Mouse (Mus musculus) spleen, embryonic (tissue): ENCODE data around the gene Mb21d2.

ENCODE experiments used
- CTCF ChIA-PET: fragments of 350-600 bp; sonication (Branson Sonifier 250); formaldehyde crosslinking; loops from one replicate; lab custom pipeline; 2022; lab: Charles Lee

Gene Mb21d2

GRCm38 (mm10) chr16:28928815-28929685 is at the start of gene Mb21d2:
Mb21d2 (minus strand) TSS chr16:28929673.
- CTCF ChIA-PET = no interaction called here

GRCm38 (mm10) chr16:28966236-28966635 is 36.8 kb upstream of the Mb21d2 start:
- CTCF ChIA-PET = no interaction called here

- CTCF ChIA-PET = no interaction called here
Observed at GRCm38 (mm10) chr16:28964048-28964447, 34.6 kb upstream of the Mb21d2 start.

GRCm38 (mm10) chr16:28962987-28963386 is 33.5 kb upstream of the Mb21d2 start:
- CTCF ChIA-PET = no interaction called here

- CTCF ChIA-PET = no interaction called here
Observed at GRCm38 (mm10) chr16:28949810-28950209, 20.3 kb upstream of the Mb21d2 start.

- CTCF ChIA-PET = no interaction called here
Observed at GRCm38 (mm10) chr16:28943254-28943653, 13.8 kb upstream of the Mb21d2 start.

- CTCF ChIA-PET = no interaction called here
Observed at GRCm38 (mm10) chr16:28936181-28936792, 6.8 kb upstream of the Mb21d2 start.

GRCm38 (mm10) chr16:28935701-28936100 is 6.2 kb upstream of the Mb21d2 start:
- CTCF ChIA-PET = no interaction called here

GRCm38 (mm10) chr16:28931213-28931612 is 1.7 kb upstream of the Mb21d2 start:
- CTCF ChIA-PET = no interaction called here

GRCm38 (mm10) chr16:28930426-28930825 is 953 bp upstream of the Mb21d2 start:
- CTCF ChIA-PET = no interaction called here

- CTCF ChIA-PET = no interaction called here
Observed at GRCm38 (mm10) chr16:28929686-28930291, 316 bp upstream of the Mb21d2 start.

- CTCF ChIA-PET = no interaction called here
Observed at GRCm38 (mm10) chr16:28928466-28928814, 1.0 kb downstream of the Mb21d2 start.

- CTCF ChIA-PET = no interaction called here
Observed at GRCm38 (mm10) chr16:28927381-28927780, 2.1 kb downstream of the Mb21d2 start.

- CTCF ChIA-PET = no interaction called here
Observed at GRCm38 (mm10) chr16:28919320-28919885, 10.1 kb downstream of the Mb21d2 start.

- CTCF ChIA-PET = no interaction called here
Observed at GRCm38 (mm10) chr16:28915362-28915761, 14.1 kb downstream of the Mb21d2 start.

- CTCF ChIA-PET = no interaction called here
Observed at GRCm38 (mm10) chr16:28914709-28915108, 14.8 kb downstream of the Mb21d2 start.

GRCm38 (mm10) chr16:28911414-28912050 is 17.9 kb downstream of the Mb21d2 start:
- CTCF ChIA-PET = no interaction called here

GRCm38 (mm10) chr16:28906370-28907275 is 22.9 kb downstream of the Mb21d2 start:
- CTCF ChIA-PET = no interaction called here

GRCm38 (mm10) chr16:28905567-28906289 is 23.7 kb downstream of the Mb21d2 start:
- CTCF ChIA-PET = no interaction called here
